Mouse (Mus musculus): Measurements from ENCODE around the gene Tox2. TPM values are rescaled to one million over a fixed set of nuclear protein-coding genes. Genes with fewer than 3 reads are reported as not detected.

Tox2 gene
- total RNA-seq, 4 experiments from 2014 or later = 0.66 to 2.7 (median 1.0) TPM

- no peak for DNase-seq (ENCODE audit: low spot score)
These were observed 114.4 kb downstream of the Tox2 start for GRCm38 (mm10) chr2:163317281-163317680.

- no peak for DNase-seq (ENCODE audit: low spot score)
These were observed 115.9 kb downstream of the Tox2 start for GRCm38 (mm10) chr2:163318777-163319176.

DNA sequence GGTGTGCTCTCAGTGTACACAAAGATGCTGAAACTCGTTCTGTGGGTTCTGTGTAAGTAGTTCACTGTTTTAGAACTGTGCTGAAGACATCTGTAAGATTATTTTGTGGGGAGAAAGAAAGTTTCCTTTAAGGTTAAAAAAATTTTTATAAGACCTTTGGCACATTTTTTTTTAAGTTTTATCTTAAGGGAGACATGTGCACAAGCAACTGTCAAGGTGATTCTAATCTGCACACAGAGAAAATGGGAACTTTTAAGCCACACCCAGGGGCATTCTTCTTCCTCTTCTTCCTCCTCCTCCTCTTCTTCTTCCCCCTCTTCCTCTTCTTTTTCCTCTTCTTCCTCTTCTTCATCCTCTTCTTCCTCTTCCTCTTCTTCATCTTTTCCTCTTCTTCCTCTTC lies 120.2 kb downstream of the Tox2 start:
- DNase-seq (ENCODE audit: low spot score) = no peak

DNA sequence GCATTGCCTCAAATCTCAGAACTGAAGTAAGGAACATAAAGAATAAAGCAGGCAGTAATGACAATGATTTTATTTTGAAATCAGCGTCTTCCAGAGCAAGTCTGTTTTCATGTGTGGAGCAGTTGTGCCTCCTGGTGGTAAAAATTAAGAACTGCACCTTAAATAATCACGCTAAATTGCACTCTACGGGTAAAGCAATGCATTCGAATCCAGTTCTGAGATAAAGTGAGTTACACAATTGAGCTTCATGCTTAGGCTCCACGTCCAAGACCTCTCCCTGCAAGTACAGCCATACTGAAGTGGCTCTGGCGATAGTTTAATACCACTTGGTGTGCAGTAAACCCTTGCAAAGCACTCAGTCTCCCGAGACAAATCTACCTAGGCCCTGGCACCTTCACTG lies 127.8 kb downstream of the Tox2 start:
- DNase-seq (ENCODE audit: low spot score) = peak; percentile 75

- no peak for DNase-seq (ENCODE audit: low spot score)
These were observed 128.5 kb downstream of the Tox2 start for GRCm38 (mm10) chr2:163331423-163331822.

GRCm38 (mm10) chr2:163332368-163333055 lies 129.6 kb downstream of the Tox2 start:
- DNase-seq (ENCODE audit: low spot score) = no peak

- no peak for DNase-seq (ENCODE audit: low spot score)
These were observed 137.3 kb downstream of the Tox2 start for GRCm38 (mm10) chr2:163340263-163340662.

GRCm38 (mm10) chr2:163343671-163344070 lies 140.7 kb downstream of the Tox2 start:
- no peak for DNase-seq (ENCODE audit: low spot score)

GRCm38 (mm10) chr2:163344976-163345660 lies 142.2 kb downstream of the Tox2 start:
- peak; percentile 63 for DNase-seq (ENCODE audit: low spot score)

GRCm38 (mm10) chr2:163346497-163346896 lies 143.6 kb downstream of the Tox2 start:
- no peak for DNase-seq (ENCODE audit: low spot score)

DNA sequence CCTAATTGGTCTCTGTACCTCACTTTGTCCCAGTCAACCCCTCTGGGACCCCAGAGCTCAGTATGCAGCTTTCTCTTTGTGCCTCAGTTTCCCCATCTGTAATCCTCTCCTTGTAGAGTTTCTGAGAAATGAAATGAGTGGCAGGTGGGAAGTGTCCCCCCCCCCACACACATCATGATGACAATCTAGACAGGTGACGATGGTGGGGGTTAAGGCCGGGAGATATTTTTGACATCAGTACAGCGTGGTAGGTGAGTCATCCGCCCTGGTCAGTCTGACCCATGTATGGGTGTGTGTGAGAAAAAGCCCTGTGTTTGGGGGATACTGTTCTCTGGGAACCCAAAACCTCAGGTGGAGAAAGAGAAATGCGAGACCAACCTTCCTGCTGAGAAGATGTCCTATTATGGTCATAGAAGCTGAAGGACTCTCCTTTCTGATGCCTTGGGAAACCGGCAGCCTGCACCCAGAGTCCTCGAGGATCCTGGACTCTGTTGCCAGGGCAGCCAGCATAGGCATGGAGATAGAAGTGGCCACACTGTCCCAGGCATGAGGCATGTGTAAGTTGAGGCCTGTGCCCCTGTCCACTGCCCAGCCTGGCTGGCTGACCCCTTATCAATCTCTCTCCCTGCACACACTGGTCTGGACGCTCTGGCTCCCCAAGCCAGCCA lies 144.7 kb downstream of the Tox2 start:
- DNase-seq (ENCODE audit: low spot score) = no peak

- no peak for DNase-seq (ENCODE audit: low spot score)
These were observed 145.8 kb downstream of the Tox2 start for GRCm38 (mm10) chr2:163348677-163349076.

DNA sequence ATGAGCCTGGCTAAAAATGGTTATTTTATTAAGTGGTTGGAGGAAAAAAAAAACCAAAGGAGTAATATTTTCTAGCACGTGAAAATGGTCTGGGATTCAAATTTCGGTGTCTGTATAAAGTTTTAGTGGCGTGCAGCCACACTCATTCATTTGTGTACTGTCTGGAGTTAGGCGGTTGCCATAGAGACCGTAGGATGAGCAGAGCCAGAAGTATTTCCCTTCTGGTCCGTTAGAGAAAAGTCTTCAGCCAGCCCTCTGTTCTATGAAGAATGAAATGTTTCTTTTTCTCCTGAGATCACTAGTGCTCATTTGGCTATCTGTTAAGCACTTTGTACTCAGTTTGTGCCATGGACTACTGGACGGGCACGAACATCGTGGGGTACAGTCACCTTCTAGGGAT lies 146.5 kb downstream of the Tox2 start:
- DNase-seq (ENCODE audit: low spot score) = peak; percentile 41

DNA sequence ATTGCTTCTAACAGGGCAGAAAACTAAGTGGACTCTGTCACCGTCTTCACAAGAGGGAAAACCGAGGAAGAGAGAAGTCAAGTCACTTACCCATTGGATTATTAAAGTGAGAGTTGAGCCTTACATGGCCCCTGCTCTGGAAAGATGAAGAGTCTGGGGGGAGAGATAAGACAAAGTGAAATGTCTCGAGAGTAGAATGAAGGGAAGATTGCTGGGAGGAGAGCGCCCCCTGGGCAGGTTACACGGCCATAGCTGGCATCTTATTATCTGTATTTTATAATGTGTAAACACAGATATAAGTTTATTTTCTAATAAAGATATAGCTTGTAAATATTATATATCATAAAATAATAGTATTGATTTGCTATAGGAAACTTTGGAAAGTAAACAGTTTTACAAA lies 147.5 kb downstream of the Tox2 start:
- DNase-seq (ENCODE audit: low spot score) = no peak

DNA sequence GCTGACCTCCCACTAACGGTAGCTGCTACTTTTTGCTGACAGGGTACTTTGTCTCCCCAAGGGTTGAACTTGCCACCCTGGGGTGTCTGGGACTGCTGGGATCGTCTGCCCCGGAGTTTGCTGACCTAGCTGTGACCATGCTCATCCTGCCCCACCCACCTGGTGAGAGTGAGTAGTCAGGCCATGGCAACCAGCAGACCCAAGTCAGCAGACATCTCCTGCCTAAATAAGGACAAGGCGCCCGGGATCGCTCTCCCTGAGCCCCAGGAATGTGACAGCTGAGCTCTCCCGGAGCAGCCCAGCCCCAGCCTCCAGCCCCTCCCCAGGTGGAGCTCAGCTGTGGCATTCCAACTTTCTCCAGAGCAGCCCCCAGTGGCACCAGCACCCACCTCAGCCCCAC lies 150.8 kb downstream of the Tox2 start:
- DNase-seq (ENCODE audit: low spot score) = peak; percentile 38

GRCm38 (mm10) chr2:163355666-163356065 lies 152.7 kb downstream of the Tox2 start:
- DNase-seq (ENCODE audit: low spot score) = no peak

GRCm38 (mm10) chr2:163356113-163356840 lies 153.4 kb downstream of the Tox2 start:
- DNase-seq (ENCODE audit: low spot score) = no peak

DNA sequence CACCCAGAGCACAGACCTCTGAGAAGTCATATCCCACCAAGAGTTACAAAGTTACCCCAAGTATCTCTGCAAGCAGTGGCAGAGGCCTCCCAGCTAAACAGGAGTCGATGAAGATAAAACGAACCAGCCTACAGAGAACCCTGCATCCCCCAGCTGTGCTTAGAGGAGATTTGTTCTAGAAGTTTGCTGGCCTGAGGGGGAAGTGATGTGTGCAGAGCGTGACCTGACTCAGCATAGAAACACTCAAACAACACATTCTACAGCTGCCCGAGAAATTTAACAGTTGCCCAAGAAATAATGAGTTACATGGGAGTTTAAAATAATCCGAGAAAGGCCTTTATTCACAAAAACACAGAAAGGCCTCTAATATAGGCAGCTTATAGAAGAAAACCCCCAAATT lies 155.7 kb downstream of the Tox2 start:
- DNase-seq (ENCODE audit: low spot score) = no peak

DNA sequence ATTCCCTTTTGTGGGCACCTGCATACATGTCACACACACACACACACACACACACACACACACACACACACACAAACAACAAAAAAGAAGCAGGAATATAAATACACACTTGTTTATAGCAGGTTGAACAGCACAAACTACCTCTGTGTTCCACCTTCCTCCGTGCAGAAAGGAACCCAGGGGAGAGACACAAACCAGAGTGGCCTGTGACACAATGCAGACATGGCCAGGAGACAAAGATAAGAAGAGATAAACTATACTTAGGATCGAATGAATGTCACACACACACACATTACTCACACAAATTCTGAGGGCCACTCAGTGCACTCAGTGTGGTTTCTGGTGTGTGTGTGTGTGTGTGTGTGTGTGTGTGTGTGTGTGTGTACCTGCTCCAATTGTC lies 156.3 kb downstream of the Tox2 start:
- DNase-seq (ENCODE audit: low spot score) = no peak

DNA sequence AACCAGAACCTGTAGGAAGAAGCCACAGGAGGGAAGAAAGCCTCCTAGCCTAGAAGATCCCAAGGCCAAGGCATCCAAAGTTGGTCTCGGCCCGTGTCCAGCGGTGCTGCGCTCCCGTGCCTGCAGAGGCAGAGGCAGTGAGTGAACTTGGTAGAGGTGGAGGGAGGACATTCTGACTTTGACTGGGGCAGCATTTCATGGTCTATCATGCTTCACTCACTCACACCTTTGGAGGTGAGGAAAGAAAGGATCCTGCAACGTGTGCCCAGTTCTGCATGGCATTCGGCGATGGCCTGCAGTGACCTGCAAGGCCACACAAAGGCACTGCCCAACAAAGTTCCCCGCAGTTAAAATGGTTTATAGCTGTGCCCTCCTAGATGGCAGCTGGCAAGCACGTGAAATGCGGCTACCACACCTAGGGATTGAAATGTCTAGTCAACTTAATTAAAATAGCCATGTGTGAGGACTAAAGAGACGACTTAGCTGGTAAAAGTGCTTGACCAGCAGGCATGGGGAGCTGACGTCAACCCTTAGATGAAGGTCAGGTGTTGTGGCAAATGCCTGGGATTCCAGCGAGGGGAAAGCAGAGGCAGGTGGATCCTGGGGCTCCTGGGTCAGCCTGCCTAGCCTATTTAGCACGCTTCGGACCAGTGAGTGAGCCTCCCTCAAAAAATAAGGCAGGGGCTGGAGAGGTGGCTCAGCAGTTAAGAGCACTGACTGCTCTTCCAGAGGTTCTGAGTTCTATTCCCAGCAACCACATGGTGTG lies 158.1 kb downstream of the Tox2 start:
- DNase-seq (ENCODE audit: low spot score) = peak; percentile 44
